Mouse (Mus musculus) layer of hippocampus, adult 2 months (tissue): ENCODE data around the gene Fbxw4. TPM values are rescaled to one million over a fixed set of nuclear protein-coding genes. Genes with fewer than 3 reads are reported as not detected.
A peak's percentile ranks its signal among the peaks of the same experiment; 100 is the strongest.

Source experiments
- DNase-seq, 2 experiments: peaks; one replicate each; pipeline ENCODE4 v3.0.0; 2022; ENCODE audit warnings: low spot score in 2 of 2
- H3K27ac ChIP-seq: fragments of 200-600 bp; 2 replicates; pipeline ENCODE4 v1.8.1; 2022
- H3K4me3 ChIP-seq: fragments of 200-600 bp; 2 replicates; pipeline ENCODE4 v1.8.1; 2022; ENCODE audit warnings: mild to moderate bottlenecking
- CTCF ChIP-seq: fragments of 200-600 bp; conservative IDR thresholded peaks from 2 replicates; pipeline ENCODE4 v1.8.1; 2022; ENCODE audit warnings: antibody characterized with exemption, mild to moderate bottlenecking, moderate library complexity
- total RNA-seq, 2 experiments: library from RNA; stranded (reverse); gene quantifications; 2 replicates each; pipeline ENCODE4 v1.2.3; 2021

Fbxw4 gene
- total RNA-seq, 2 experiments from 2014 or later = 35.4 to 38.7 TPM

GRCm38 (mm10) chr19:45616735-45617134 lies 43.4 kb downstream of the Fbxw4 start:
- no peak for TF ChIP-seq CTCF
- no peak overlapping the region for H3K4me3 ChIP-seq
- H3K27ac ChIP-seq = no peak overlapping the region
- no peak for DNase-seq

GRCm38 (mm10) chr19:45616214-45616518 lies 43.9 kb downstream of the Fbxw4 start:
- H3K4me3 ChIP-seq = no peak overlapping the region
- TF ChIP-seq CTCF = no peak
- no peak overlapping the region for H3K27ac ChIP-seq
- DNase-seq = no peak

GRCm38 (mm10) chr19:45615415-45616213 lies 44.5 kb downstream of the Fbxw4 start:
- no peak overlapping the region; the same call in 1 of the 2 replicates for H3K27ac ChIP-seq
- no peak overlapping the region for H3K4me3 ChIP-seq
- no peak for DNase-seq
- no peak for TF ChIP-seq CTCF

GRCm38 (mm10) chr19:45614928-45615327 lies 45.2 kb downstream of the Fbxw4 start:
- H3K4me3 ChIP-seq = no peak overlapping the region
- no peak overlapping the region; the same call in 1 of the 2 replicates for H3K27ac ChIP-seq
- TF ChIP-seq CTCF = no peak
- peak in 1 of 2 experiments; percentile 42 for DNase-seq

GRCm38 (mm10) chr19:45614375-45614774 lies 45.7 kb downstream of the Fbxw4 start:
- TF ChIP-seq CTCF = no peak
- DNase-seq = no peak
- H3K4me3 ChIP-seq = no peak overlapping the region
- H3K27ac ChIP-seq = no peak overlapping the region

- H3K27ac ChIP-seq = no peak overlapping the region
- H3K4me3 ChIP-seq = no peak overlapping the region
- TF ChIP-seq CTCF = no peak
- no peak for DNase-seq
These were observed 49.3 kb downstream of the Fbxw4 start for GRCm38 (mm10) chr19:45610823-45611222.

- TF ChIP-seq CTCF = no peak
- H3K4me3 ChIP-seq = no peak overlapping the region
- no peak for DNase-seq
- no peak overlapping the region for H3K27ac ChIP-seq
These were observed 51.3 kb downstream of the Fbxw4 start for GRCm38 (mm10) chr19:45608648-45609339.

GRCm38 (mm10) chr19:45607479-45607878 lies 52.6 kb downstream of the Fbxw4 start:
- TF ChIP-seq CTCF = no peak
- no peak overlapping the region for H3K27ac ChIP-seq
- H3K4me3 ChIP-seq = no peak overlapping the region
- no peak for DNase-seq

- no peak for TF ChIP-seq CTCF
- no peak overlapping the region for H3K4me3 ChIP-seq
- H3K27ac ChIP-seq = no peak overlapping the region
- DNase-seq = no peak
These were observed 53.4 kb downstream of the Fbxw4 start for GRCm38 (mm10) chr19:45606701-45607100.

- Histone ChIP-seq H3K27ac (no peak overlapping the region), H3K4me3 (no peak overlapping the region)
- DNase-seq = no peak
- no peak for TF ChIP-seq CTCF
These were observed 57.5 kb downstream of the Fbxw4 start for GRCm38 (mm10) chr19:45602606-45603005.

GRCm38 (mm10) chr19:45597106-45597505 lies 63.0 kb downstream of the Fbxw4 start:
- Histone ChIP-seq H3K27ac (no peak overlapping the region), H3K4me3 (no peak overlapping the region)
- no peak for TF ChIP-seq CTCF
- DNase-seq = no peak

GRCm38 (mm10) chr19:45596434-45596833 lies 63.7 kb downstream of the Fbxw4 start:
- TF ChIP-seq CTCF = no peak
- Histone ChIP-seq H3K27ac (no peak overlapping the region), H3K4me3 (no peak overlapping the region)
- DNase-seq = no peak

GRCm38 (mm10) chr19:45596019-45596418 lies 64.1 kb downstream of the Fbxw4 start:
- no peak for DNase-seq
- TF ChIP-seq CTCF = no peak
- no peak overlapping the region for H3K27ac ChIP-seq
- H3K4me3 ChIP-seq = no peak overlapping the region

GRCm38 (mm10) chr19:45595481-45595880 lies 64.6 kb downstream of the Fbxw4 start:
- no peak for DNase-seq
- TF ChIP-seq CTCF = no peak
- no peak overlapping the region for H3K4me3 ChIP-seq
- no peak overlapping the region for H3K27ac ChIP-seq
